Mouse (Mus musculus) intestine, embryonic 14.5 days (tissue): ENCODE data around the gene Wdpcp. TPM values are rescaled to one million over a fixed set of nuclear protein-coding genes. Genes with fewer than 3 reads are reported as not detected.

ENCODE experiments used
- ATAC-seq: fragments of 200-750 bp; cut with Nextera tagmentation; replicated peaks from 2 replicates; pipeline ENCODE4 v1.8.0; 2017; ENCODE audit warnings: low read depth, moderate number of reproducible peaks, moderate TSS enrichment, moderate library complexity; ENCODE audit not compliant: low FRiP score, low TSS enrichment
- DNase-seq: peaks from one replicate; pipeline ENCODE4 v3.0.0-alpha.2; 2018; ENCODE audit warnings: low spot score
- H3K27ac ChIP-seq: fragments of 300-500 bp; sonication (generic); 2 replicates; pipeline ENCODE4 v1.5.1; 2014; ENCODE audit warnings: low read depth, mild to moderate bottlenecking, control low read depth
- H3K27me3 ChIP-seq: fragments of 300-500 bp; sonication (generic); replicated peaks from 2 replicates; pipeline ENCODE4 v1.6.1; 2014; ENCODE audit warnings: low read length, control low read depth; ENCODE audit not compliant: control insufficient read depth, insufficient read depth
- H3K36me3 ChIP-seq: fragments of 300-500 bp; sonication (generic); 2 replicates; pipeline ENCODE4 v1.6.1; 2014; ENCODE audit warnings: low read length, control low read depth; ENCODE audit not compliant: control insufficient read depth, insufficient read depth
- H3K4me1 ChIP-seq: fragments of 300-500 bp; sonication (generic); replicated peaks from 2 replicates; pipeline ENCODE4 v1.6.1; 2014; ENCODE audit warnings: low read length, control low read depth, mixed read lengths; ENCODE audit not compliant: control insufficient read depth, insufficient read depth
- H3K4me2 ChIP-seq: fragments of 300-500 bp; sonication (generic); 2 replicates; pipeline ENCODE4 v1.6.1; 2014; ENCODE audit warnings: low read length
- H3K4me3 ChIP-seq: fragments of 300-500 bp; sonication (generic); 2 replicates; pipeline ENCODE4 v1.5.1; 2014; ENCODE audit warnings: low read depth, low read length, control low read depth, mixed read lengths
- H3K9ac ChIP-seq: fragments of 300-500 bp; sonication (generic); 2 replicates; pipeline ENCODE4 v1.6.1; 2014; ENCODE audit warnings: mild to moderate bottlenecking, low read length
- H3K9me3 ChIP-seq: fragments of 300-500 bp; sonication (generic); 2 replicates; pipeline ENCODE4 v1.6.1; 2016; ENCODE audit warnings: low read length, control low read depth; ENCODE audit not compliant: control insufficient read depth
- WGBS: fragments of 180-500 bp; shearing (Covaris S2); extraction: QIAGEN DNeasy Blood & Tissue Kit; methylation state at CpG from one replicate; pipeline ENCODE4 v1.1.7; 2014; 5-methylcytosine and 5-hydroxymethylcytosine counted together
- polyA plus RNA-seq: library from polyadenylated mRNA; unstranded; fragments of >200 nt; fragmentation: Nextera tagmentation; extraction: Ambion mirVana; gene quantifications from 2 replicates; pipeline ENCODE4 v1.2.1, GENCODE M21; 2014

The Wdpcp gene
- polyA plus RNA-seq, 1 experiment from 2014 or later, result 7.1 TPM

DNA sequence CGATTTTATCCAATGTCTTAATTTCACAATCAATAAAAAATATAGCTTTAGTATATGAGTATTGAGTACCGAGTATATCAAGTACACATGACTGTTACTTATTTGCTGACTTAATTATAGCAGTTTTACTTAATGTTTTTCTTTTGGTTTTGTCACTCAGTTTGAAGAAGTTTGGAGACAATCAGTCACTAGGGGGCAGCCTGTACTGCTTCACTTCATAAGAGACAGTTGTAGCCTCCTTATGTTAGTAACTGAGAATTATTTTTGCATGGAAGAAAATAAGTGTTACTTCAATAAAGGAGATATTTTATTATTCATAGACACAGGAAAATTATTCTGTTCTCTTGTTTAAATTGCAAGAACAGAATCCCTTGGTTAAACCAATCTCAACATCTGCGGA is 87.0 kb downstream of the Wdpcp start:
- H3K27ac ChIP-seq, result no peak overlapping the region
- H3K27me3 ChIP-seq, result no peaks in the 10 kb centered on the region
- no peak overlapping the region for H3K9ac ChIP-seq
- H3K4me3 ChIP-seq, result no peak overlapping the region
- no peaks in the 10 kb centered on the region for H3K36me3 ChIP-seq
- H3K4me2 ChIP-seq, result no peak overlapping the region
- no peaks in the 10 kb centered on the region for H3K9me3 ChIP-seq
- DNase-seq (no peak), ATAC-seq (no peak)
- 70% methylated on average over 3 of the region's 3 CpGs for WGBS
- H3K4me1 ChIP-seq, result no peaks in the 10 kb centered on the region

DNA sequence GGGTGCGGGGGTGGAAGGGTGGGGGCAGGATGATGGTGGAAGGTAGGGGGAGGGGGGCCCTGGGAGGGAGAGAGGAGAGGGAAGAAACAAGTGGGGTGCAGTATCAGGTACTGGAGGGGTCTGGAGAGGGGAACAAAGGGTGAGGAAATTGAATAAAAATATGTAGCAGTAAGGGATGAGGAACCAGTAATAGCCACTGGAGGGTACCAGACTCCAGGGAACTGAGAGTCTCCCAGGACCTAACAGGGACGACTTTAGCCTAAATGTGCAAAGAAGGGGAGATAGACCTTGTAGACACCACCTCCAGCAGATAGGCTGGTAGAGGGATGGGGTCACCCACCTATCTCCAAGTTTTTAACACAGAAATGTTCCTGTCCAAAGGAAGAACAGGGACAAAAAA is 105.0 kb downstream of the Wdpcp start:
- 68% methylated on average over 2 of the region's 2 CpGs for WGBS
- ATAC-seq (no peak), DNase-seq (no peak)
- Histone ChIP-seq H3K9me3 (no peaks in the 10 kb centered on the region), H3K4me1 (no peaks in the 10 kb centered on the region), H3K27me3 (no peaks in the 10 kb centered on the region), H3K27ac (no peak overlapping the region), H3K9ac (no peak overlapping the region), H3K4me2 (no peak overlapping the region), H3K4me3 (no peak overlapping the region), H3K36me3 (no peaks in the 10 kb centered on the region)

- no peaks in the 10 kb centered on the region for H3K4me1 ChIP-seq
- no peak for ATAC-seq
- no peaks in the 10 kb centered on the region for H3K27me3 ChIP-seq
- H3K4me2 ChIP-seq, result no peak overlapping the region
- 83% methylated on average over 6 of the region's 6 CpGs for WGBS
- no peaks in the 10 kb centered on the region for H3K36me3 ChIP-seq
- no peaks in the 10 kb centered on the region for H3K9me3 ChIP-seq
- no peak for DNase-seq
- no peak overlapping the region for H3K4me3 ChIP-seq
- no peak overlapping the region for H3K27ac ChIP-seq
- H3K9ac ChIP-seq, result no peak overlapping the region
Measured at GRCm38 (mm10) chr11:21688441-21688840, 116.4 kb downstream of the Wdpcp start.

- Histone ChIP-seq H3K4me1 (no peaks in the 10 kb centered on the region), H3K4me3 (no peak overlapping the region), H3K4me2 (no peak overlapping the region), H3K9me3 (no peaks in the 10 kb centered on the region), H3K27ac (no peak overlapping the region), H3K27me3 (no peaks in the 10 kb centered on the region), H3K36me3 (no peaks in the 10 kb centered on the region), H3K9ac (no peak overlapping the region)
- WGBS, result 79% methylated on average over 2 of the region's 2 CpGs
- DNase-seq, result no peak
- ATAC-seq, result no peak
Measured at GRCm38 (mm10) chr11:21690730-21691129, 118.7 kb downstream of the Wdpcp start.

GRCm38 (mm10) chr11:21694087-21694486 is 122.1 kb downstream of the Wdpcp start:
- no peak overlapping the region for H3K4me2 ChIP-seq
- no peak overlapping the region for H3K4me3 ChIP-seq
- H3K4me1 ChIP-seq, result no peaks in the 10 kb centered on the region
- H3K36me3 ChIP-seq, result no peaks in the 10 kb centered on the region
- no peak overlapping the region for H3K27ac ChIP-seq
- no peak overlapping the region for H3K9ac ChIP-seq
- 83% methylated on average over 6 of the region's 6 CpGs for WGBS
- H3K27me3 ChIP-seq, result no peaks in the 10 kb centered on the region
- DNase-seq (no peak), ATAC-seq (no peak)
- no peaks in the 10 kb centered on the region for H3K9me3 ChIP-seq

DNA sequence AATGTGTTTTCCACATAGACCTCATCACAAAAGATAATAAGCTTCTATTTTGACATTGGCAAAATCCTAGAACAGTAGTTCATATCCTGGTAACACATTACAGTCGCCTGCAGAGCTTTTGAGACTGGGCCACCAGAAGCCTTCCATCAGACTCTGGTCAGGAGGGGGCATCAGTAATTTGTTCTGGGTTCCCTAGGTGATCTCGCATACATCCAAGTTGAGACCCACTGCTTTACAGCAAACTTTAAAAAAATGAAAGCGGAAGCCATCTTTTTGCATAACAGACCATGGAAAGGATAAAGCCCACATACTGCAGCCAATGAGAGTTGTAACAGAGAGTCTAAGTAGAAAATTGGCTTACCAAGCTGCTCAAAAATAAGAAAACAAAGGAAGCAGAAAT is 125.6 kb downstream of the Wdpcp start:
- Histone ChIP-seq H3K9ac (no peak overlapping the region), H3K36me3 (no peaks in the 10 kb centered on the region), H3K4me1 (no peaks in the 10 kb centered on the region), H3K27ac (no peak overlapping the region), H3K4me3 (no peak overlapping the region), H3K27me3 (no peaks in the 10 kb centered on the region), H3K9me3 (no peaks in the 10 kb centered on the region), H3K4me2 (no peak overlapping the region)
- no peak for DNase-seq
- no peak for ATAC-seq
- WGBS, result 72% methylated on average over 3 of the region's 3 CpGs

DNA sequence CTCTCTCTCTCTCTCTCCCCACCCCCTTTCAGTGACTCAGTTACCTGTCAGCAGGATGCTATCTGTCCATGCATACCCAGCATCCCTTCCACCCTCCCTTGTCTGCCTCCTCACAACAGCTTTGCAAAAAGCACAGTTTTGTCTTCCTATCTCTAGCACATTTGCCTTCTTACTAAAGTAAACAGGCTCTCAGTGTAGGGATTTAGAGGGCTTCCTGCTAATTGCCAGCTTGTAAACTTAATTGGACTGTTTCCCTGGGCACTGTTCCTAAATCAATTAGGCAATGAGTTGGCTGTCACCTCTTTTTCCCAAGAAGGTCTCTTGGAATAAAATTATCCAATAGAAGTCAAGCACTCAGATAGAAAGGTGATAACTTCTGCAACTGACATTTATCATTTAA is 141.5 kb downstream of the Wdpcp start:
- ATAC-seq (no peak), DNase-seq (no peak)
- H3K27ac ChIP-seq, result no peak overlapping the region
- 0 out of 2 replicates have a peak, but pooled peaks cover 3% of the 10 kb centered on the region for H3K4me1 ChIP-seq
- 0 out of 2 replicates have a peak, but pooled peaks cover 4% of the 10 kb centered on the region for H3K36me3 ChIP-seq
- no peak overlapping the region for H3K9ac ChIP-seq
- no peak overlapping the region for H3K4me3 ChIP-seq
- no peaks in the 10 kb centered on the region for H3K27me3 ChIP-seq
- H3K9me3 ChIP-seq, result no peaks in the 10 kb centered on the region
- no peak overlapping the region for H3K4me2 ChIP-seq

DNA sequence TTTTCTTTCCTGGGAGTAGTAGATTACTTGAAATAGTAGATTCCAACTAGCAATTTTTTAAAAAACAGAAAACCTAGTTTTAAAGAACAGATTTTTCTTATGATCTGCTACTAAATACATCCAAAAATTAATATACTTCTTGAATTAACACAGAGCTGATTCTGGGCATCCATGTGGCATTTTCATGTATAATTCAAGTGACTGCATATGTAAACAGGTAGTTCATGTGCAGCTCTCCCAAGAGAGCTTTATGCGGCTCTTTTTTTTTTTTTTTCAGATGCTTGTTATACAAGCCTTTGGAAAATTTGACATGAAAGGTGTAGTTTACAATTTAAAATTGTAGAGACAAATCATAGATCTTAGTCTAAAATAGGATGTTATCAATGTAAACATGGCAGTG is 142.0 kb downstream of the Wdpcp start:
- no peak overlapping the region for H3K27ac ChIP-seq
- no peak for ATAC-seq
- DNase-seq, result no peak
- 0 out of 2 replicates have a peak, but pooled peaks cover 3% of the 10 kb centered on the region for H3K4me1 ChIP-seq
- H3K27me3 ChIP-seq, result no peaks in the 10 kb centered on the region
- 67% methylated on average over 1 of the region's 1 CpGs for WGBS
- H3K9ac ChIP-seq, result no peak overlapping the region
- H3K36me3 ChIP-seq, result 0 out of 2 replicates have a peak, but pooled peaks cover 4% of the 10 kb centered on the region
- H3K4me2 ChIP-seq, result no peak overlapping the region
- no peak overlapping the region for H3K4me3 ChIP-seq
- H3K9me3 ChIP-seq, result no peaks in the 10 kb centered on the region

GRCm38 (mm10) chr11:21726329-21726728 is 154.3 kb downstream of the Wdpcp start:
- Histone ChIP-seq H3K27ac (no peak overlapping the region), H3K27me3 (no peaks in the 10 kb centered on the region), H3K4me1 (no peaks in the 10 kb centered on the region; the same call in 1 of the 2 replicates), H3K9me3 (no peaks in the 10 kb centered on the region), H3K4me2 (no peak overlapping the region), H3K9ac (no peak overlapping the region), H3K4me3 (no peak overlapping the region), H3K36me3 (no peaks in the 10 kb centered on the region)
- DNase-seq, result no peak
- WGBS, result 61% methylated on average over 1 of the region's 1 CpGs
- ATAC-seq, result no peak
